Mouse (Mus musculus): ENCODE measurements around the gene Fbxo30. TPM values are rescaled to one million over a fixed set of nuclear protein-coding genes. Genes with fewer than 3 reads are reported as not detected.
A peak's percentile ranks its signal among the peaks of the same experiment; 100 is the strongest.
"Not testable (repeated sequence)": the region's sequence is repeated elsewhere in the genome, so short reads cannot be mapped to it uniquely, and the experiment has no call there.

Gene Fbxo30
- total RNA-seq (2021), result 10 to 100 TPM; 12.1 to 12.5 TPM
- long read RNA-seq, full-length matches to known transcripts, result 1 of 2 reads
- long read RNA-seq, partial matches to known transcripts, result 0 of 2 reads
- long read RNA-seq, other reads (novel, unspliced or antisense), result 1 of 2 reads

DNA sequence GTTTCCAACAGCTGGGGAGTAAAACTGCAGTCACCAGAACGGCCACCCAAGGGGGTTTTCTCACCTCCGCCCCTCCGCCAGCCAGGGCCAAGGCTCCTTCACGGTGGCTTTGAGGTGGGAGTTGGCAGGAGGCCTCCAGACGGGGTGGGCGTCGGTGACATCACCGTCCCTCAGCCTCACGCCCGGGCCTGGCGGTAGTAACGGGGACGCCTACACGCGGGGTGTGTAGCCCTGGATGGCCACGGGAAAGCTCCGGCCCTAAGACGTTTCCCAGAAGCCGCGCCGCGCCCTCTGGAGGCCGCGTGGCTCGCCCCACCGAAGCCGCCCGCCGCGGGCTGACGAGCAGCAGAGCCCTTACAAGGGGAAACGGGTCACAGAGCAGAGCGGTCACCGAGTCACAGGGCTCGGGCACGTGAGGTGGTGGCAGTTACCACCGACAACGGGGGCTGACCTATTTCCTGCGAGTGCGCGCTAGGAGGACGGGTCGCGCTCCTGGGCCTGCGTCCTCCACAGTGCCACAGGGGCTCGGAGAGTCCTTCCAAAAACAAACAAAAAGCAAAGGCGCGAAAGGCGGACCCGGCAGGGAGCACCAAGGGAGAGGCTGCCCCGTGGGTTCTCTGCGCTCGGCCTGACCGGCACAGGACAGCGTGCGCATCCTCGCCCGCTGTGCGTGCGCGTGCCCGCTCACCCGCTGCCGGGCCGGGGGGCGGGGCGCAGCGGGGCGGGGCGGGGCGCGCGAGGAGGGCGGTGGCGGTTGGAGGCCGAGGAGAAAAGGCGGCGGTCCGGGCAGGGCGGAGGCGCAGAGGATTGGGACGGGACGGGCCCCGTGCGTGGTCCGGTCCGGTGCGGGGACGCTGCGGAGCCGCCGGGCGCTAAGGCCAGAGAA is at the start of gene Fbxo30:
Gene Fbxo30 (plus strand): TSS at position 753 of the 886 bp plus-strand sequence.
- peak; percentile 87 to 91 for DNase-seq (ENCODE audit: low spot score in 2 of 2)

GRCm38 (mm10) chr10:11233208-11233607 is 47.9 kb upstream of the Fbxo30 start:
- DNase-seq (ENCODE audit: low spot score in 2 of 2), result no peak

GRCm38 (mm10) chr10:11242988-11243387 is 38.1 kb upstream of the Fbxo30 start:
- DNase-seq (ENCODE audit: low spot score in 2 of 2), result not testable (repeated sequence)

GRCm38 (mm10) chr10:11248210-11248609 is 32.9 kb upstream of the Fbxo30 start:
- no peak for DNase-seq (ENCODE audit: low spot score in 2 of 2)

DNA sequence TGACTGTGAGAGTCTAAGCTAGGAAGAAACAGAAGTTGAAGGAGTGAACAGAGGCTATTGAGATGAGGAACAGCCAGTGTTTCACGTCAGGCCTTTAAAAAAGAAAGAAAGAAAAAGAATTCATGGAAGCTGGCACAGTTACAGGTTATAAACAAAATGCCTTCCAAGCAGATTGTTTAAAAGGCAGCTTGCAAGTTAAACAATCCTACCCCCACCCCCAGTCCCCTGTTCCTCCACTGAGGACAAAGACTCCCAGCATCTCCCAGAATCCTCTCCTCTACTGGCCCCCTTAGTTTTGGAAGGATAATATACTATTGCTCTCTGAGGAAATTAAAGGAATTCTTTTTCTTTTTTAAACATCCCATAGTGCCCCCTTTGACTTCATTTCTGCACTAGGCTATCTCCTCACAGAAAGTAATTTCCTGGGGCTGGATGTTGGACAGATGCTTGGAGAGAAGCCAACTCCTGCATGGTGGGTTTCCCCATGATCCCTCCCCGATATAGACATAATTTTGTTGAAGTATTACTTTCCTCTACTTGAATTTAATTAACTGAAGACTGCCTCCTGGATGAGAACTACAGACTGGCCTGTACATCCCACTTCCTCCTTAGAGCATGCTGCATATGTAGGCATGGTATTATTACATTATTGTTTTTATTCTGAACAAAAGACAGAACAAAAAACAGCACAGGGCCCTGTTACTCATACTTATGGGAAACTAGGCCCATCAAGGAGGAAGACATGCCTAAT is 30.7 kb upstream of the Fbxo30 start:
- no peak for DNase-seq (ENCODE audit: low spot score in 2 of 2)

DNA sequence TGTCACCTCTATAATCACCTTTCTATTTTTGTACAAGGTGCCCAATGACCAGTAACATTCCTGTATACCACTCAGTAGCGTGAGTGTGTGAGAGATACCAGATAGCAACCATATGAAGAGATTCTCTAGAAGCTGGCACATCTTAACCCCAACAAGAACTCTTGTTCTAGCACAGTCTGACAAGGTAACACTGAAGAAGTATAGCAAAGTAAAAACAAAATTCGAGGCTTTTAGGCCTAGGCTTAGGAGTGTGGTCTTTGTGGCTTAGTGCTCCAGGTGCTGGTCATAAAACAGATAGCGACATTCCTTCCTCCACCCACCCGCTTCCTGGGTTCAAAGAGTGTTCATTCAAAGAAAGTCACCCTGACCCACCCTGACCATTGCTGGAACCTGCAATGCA is 27.5 kb upstream of the Fbxo30 start:
- not testable (repeated sequence) for DNase-seq (ENCODE audit: low spot score in 2 of 2)

GRCm38 (mm10) chr10:11260119-11260518 is 21.0 kb upstream of the Fbxo30 start:
- DNase-seq (ENCODE audit: low spot score in 2 of 2), result no peak

DNA sequence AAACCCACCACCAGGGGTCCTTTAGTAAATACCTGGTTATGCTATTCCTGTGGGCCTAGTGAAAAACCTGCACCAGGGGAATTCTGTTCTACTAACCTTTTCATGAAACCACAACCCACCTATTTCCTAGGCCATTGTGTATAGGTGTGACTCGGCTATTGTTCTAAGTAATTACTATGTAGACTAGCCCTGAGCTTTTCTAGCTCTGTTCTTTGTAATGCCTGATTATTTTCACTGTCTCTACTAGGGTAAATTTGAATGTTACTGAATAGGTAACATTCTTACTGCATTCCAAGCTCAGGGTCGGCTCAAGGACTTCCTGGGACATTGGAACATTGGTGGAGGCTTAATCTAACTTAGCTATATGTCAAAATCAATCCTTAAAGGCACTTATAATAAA is 18.8 kb upstream of the Fbxo30 start:
- not testable (repeated sequence) for DNase-seq (ENCODE audit: low spot score in 2 of 2)

DNA sequence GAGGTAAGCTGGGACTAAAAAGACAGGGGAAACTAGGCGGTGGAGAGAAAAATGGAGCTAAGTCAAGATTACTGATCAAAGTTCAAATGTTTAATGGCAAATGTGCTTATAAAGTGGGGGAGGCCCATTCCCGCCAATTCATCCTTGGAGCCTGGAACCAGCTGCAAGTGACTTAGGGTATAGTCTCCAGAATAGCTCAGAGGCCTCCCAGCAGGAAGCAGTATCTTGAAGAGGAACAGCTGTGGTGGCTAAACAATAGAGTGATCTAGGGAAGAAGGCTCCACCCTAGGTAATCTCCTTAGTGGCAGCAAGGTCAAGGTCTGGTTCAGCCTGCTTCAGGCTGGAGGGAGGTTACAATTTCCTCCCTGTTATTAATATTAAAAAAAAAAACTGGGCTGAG is 17.3 kb upstream of the Fbxo30 start:
- DNase-seq (ENCODE audit: low spot score in 2 of 2), result not testable (repeated sequence)

DNA sequence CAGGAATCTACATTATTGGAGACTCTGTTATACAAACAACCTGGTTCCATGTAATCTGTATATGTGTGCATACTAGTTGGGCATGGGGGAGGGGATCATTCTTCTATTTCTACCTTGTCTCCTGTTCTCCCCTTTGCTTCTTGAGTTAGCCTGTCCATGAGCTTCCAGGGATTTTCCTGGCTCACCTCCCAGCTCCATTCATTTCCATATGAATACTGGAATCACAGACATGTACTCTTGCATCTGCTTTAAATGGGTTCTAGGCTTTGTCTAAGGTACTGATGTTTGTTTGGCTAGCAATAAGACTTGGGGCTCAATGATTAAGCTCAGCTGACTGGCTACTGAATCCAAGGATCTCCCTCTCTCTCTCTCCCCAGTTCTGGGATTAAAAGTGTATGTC is 12.0 kb upstream of the Fbxo30 start:
- no peak for DNase-seq (ENCODE audit: low spot score in 2 of 2)

GRCm38 (mm10) chr10:11274431-11274830 is 6.7 kb upstream of the Fbxo30 start:
- peak in 1 of 2 experiments; percentile 18 for DNase-seq (ENCODE audit: low spot score in 2 of 2)

- DNase-seq (ENCODE audit: low spot score in 2 of 2), result no peak
Measured at GRCm38 (mm10) chr10:11280235-11280577, 924 bp upstream of the Fbxo30 start.

- DNase-seq (ENCODE audit: low spot score in 2 of 2), result peak in 1 of 2 experiments; percentile 34
Measured at GRCm38 (mm10) chr10:11281498-11282305, 572 bp downstream of the Fbxo30 start.

- no peak for DNase-seq (ENCODE audit: low spot score in 2 of 2)
Measured at GRCm38 (mm10) chr10:11282306-11282631, 1.1 kb downstream of the Fbxo30 start.

- no peak for DNase-seq (ENCODE audit: low spot score in 2 of 2)
Measured at GRCm38 (mm10) chr10:11298418-11298817, 17.3 kb downstream of the Fbxo30 start.

DNA sequence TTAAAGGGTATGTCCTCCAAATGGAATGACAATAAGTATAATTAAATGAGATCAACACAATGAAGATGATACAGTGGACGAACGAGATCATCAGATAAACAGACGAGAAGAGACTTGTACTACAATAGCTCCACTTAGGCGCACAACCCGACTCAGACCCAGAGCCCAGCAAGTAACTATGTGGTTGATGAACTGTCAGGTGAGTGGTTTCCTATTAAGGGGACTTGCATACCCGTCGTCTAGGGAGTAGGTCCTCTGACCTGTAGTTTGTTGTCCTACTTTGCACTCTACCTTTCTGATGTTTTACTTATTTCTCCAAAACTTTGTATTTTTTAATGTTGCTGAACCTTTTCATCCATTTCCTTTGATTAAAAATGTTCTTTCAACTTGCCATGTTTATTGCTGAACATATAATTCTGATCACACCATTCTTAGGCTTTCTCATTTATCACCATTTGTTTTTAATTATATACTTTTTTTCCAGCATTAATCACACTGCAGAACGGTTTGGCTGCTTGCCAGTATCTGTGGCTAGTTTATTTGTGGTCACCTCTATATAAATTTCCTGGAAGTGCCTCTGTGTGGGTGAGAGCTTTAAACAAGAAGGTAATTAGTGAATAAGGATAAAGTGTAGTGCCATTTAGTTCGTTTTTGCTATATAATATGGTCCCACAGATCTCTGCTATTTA is 24.4 kb downstream of the Fbxo30 start:
- DNase-seq (ENCODE audit: low spot score in 2 of 2), result no peak

DNA sequence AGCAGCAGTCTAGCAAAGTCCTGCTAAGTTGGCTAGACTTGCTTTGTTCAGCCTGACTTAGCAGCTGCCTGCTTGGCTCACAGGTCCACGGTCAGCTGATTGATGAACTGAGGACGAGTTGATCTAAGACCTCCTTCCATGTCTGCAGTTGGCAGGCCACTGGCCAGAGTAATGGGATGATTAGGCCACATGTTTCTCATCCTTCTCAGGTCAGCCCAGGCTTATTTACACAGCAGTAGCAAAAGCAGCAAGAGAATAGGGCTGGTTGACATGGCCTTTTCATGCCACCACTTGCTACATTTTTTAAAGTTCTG is 24.9 kb downstream of the Fbxo30 start:
- no peak for DNase-seq (ENCODE audit: low spot score in 2 of 2)

- DNase-seq (ENCODE audit: low spot score in 2 of 2), result no peak
Measured at GRCm38 (mm10) chr10:11309866-11310265, 28.7 kb downstream of the Fbxo30 start.

- DNase-seq (ENCODE audit: low spot score in 2 of 2), result no peak
Measured at GRCm38 (mm10) chr10:11310481-11310880, 29.4 kb downstream of the Fbxo30 start.

DNA sequence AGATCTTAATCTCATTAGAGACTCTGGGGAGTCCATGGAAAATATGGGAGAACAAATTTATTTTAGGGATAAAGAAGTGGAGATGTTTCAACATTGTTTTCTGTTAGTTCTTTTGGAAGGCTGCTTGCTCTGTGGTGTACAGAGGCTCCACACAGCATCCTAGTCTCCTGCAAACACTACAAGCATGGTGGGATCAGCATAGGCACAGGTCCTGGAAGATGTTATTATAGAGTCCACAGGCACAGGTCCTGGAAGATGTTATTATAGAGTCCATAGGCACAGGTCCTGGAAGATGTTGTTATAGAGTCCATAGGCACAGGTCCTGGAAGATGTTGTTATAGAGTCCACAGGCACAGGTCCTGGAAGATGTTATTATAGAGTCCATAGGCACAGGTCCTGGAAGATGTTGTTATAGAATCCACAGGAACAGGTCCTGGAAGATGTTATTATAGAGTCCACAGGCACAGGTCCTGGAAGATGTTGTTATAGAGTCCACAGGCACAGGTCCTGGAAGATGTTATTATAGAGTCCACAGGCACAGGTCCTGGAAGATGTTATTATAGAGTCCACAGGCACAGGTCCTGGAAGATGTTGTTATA is 36.8 kb downstream of the Fbxo30 start:
- not testable (repeated sequence) for DNase-seq (ENCODE audit: low spot score in 2 of 2)

Measured in layer of hippocampus, postnatal 10 days (tissue).